Mouse (Mus musculus) bone marrow, adult 2 months (tissue): ENCODE results near the gene Hbb-bt.

Experiments
- CTCF ChIP-seq: fragments of 200-500 bp; IDR thresholded peaks from 2 replicates; pipeline ENCODE4 v1.5.1; 2011; ENCODE audit warnings: low read length, control low read depth; ENCODE audit not compliant: control insufficient read depth, insufficient read depth
- POLR2A ChIP-seq: fragments of 200-500 bp; IDR thresholded peaks from 2 replicates; pipeline ENCODE4 v1.6.1; 2011; ENCODE audit warnings: low read depth, mild to moderate bottlenecking, control low read depth, low read length, borderline replicate concordance; ENCODE audit not compliant: control insufficient read depth

- TF ChIP-seq CTCF (no peak), POLR2A (no peak)
Measured at GRCm38 (mm10) chr7:103810296-103810695, 3.5 kb downstream of the Hbb-bt start.
